12 mouse cellular contexts compared by ENCODE assay signal in the genomic region with DNA sequence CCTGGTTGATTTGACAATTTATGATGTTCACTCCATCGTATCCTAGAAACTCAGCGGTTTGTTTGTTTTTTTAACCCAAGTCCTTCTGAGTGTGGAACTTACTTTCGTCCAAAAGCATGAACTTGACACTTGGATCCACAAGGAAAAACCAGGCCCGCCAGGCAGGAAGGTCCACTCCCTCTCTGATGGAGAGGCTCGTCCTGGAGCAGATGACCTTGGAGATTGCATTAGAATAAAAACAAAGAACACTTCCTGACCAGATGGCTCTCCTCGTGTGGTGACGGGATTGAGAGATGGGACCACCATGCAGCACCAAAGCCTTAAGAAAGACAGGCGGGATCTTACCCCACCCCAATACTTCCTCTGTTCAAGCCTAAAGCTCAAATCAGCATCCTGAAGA. TPM values are rescaled to one million over a fixed set of nuclear protein-coding genes. Genes with fewer than 3 reads are reported as not detected.
DNase-seq lines count a peak whose midpoint lies in the region; ATAC-seq and TF ChIP-seq lines count a peak whose summit lies in the region.
"Had no signal": no experiment of that assay in that cellular context is flagged by ENCODE, and none has a peak within 500 bp of the region (broad histone marks: within the 10 kb centered on the region; RNA-seq: fewer than 3 reads in every experiment).

No protein-coding gene starts in this region.

- no peaks in the 10 kb centered on the region for H3K27me3 ChIP-seq in lung, embryonic 14.5 days (ENCODE audit: insufficient read depth, low read length)
- H3K27me3 ChIP-seq in heart, embryonic 12.5 days (replicated peaks): no peaks in the 10 kb centered on the region
- no peaks in the 10 kb centered on the region for H3K27me3 ChIP-seq in kidney, embryonic 15.5 days
- no peaks in the 10 kb centered on the region for H3K27me3 ChIP-seq in stomach, postnatal 0 days (ENCODE audit: control insufficient read depth, insufficient read depth, low read length)
- H3K27me3 ChIP-seq: Patski had no signal

- 33% methylated on average over 8 of the region's 8 CpGs for WGBS in lung, embryonic 14.5 days
- WGBS in heart, embryonic 12.5 days: 47% methylated on average over 8 of the region's 8 CpGs
- WGBS in kidney, embryonic 15.5 days: 17% methylated on average over 8 of the region's 8 CpGs
- 56% methylated on average over 8 of the region's 8 CpGs for WGBS in stomach, postnatal 0 days

- no peaks in the 10 kb centered on the region for H3K4me1 ChIP-seq in lung, embryonic 14.5 days (ENCODE audit: insufficient read depth)
- H3K4me1 ChIP-seq in heart, embryonic 12.5 days (replicated peaks): peaks cover 7% of the 10 kb centered on the region; the same call in 1 of the 2 replicates
- H3K4me1 ChIP-seq in kidney, embryonic 15.5 days: peaks cover 21% of the 10 kb centered on the region
- H3K4me1 ChIP-seq in stomach, postnatal 0 days (replicated peaks; ENCODE audit: control insufficient read depth, insufficient read depth): no peaks in the 10 kb centered on the region

- no peak for TF ChIP-seq CTCF in lung, embryonic 14.5 days (IDR thresholded peaks at IDR 0.05; ENCODE audit: low read depth)
- TF ChIP-seq CTCF in stomach, postnatal 0 days (IDR thresholded peaks at IDR 0.05; ENCODE audit: low read depth): no peak

- H3K36me3 ChIP-seq in lung, embryonic 14.5 days (ENCODE audit: insufficient read depth): no peaks in the 10 kb centered on the region
- H3K36me3 ChIP-seq in heart, embryonic 12.5 days: no peaks in the 10 kb centered on the region
- H3K36me3 ChIP-seq in kidney, embryonic 15.5 days: no peaks in the 10 kb centered on the region
- no peaks in the 10 kb centered on the region for H3K36me3 ChIP-seq in stomach, postnatal 0 days (ENCODE audit: control insufficient read depth, insufficient read depth, low read length)

- no peak overlapping the region for H3K4me3 ChIP-seq in lung, embryonic 14.5 days (ENCODE audit: low read depth, low read length)
- H3K4me3 ChIP-seq in heart, embryonic 12.5 days: no peak overlapping the region
- H3K4me3 ChIP-seq in kidney, embryonic 15.5 days (replicated peaks): no peak overlapping the region
- no peak overlapping the region for H3K4me3 ChIP-seq in stomach, postnatal 0 days (ENCODE audit: low read depth, low read length)

- DNase-seq in lung, embryonic 14.5 days: peak; percentile 44
- DNase-seq in lung, postnatal 14 days: no peak
- no peak for DNase-seq in stomach, postnatal 0 days (ENCODE audit: low spot score)
- no peak for DNase-seq in neural tube, embryonic 10.5 days (ENCODE audit: extremely low spot score, low spot score)
- no peak for DNase-seq in urinary bladder, postnatal 4 days (ENCODE audit: low spot score in 2 of 2)
- DNase-seq: cerebellum, adult 2 months; liver; thymus, postnatal 4 days had no signal

- TF ChIP-seq EP300 in stomach, postnatal 0 days (optimal IDR thresholded peaks at IDR 0.05): no peak

- H3K9me3 ChIP-seq in lung, embryonic 14.5 days (ENCODE audit: low read depth, low read length): no peaks in the 10 kb centered on the region
- H3K9me3 ChIP-seq in heart, embryonic 12.5 days (replicated peaks): no peaks in the 10 kb centered on the region
- H3K9me3 ChIP-seq in kidney, embryonic 15.5 days (replicated peaks): no peaks in the 10 kb centered on the region
- no peaks in the 10 kb centered on the region for H3K9me3 ChIP-seq in stomach, postnatal 0 days (ENCODE audit: control insufficient read depth, low read length)

- no peak; the same call in 1 of the 2 replicates for ATAC-seq in lung, embryonic 14.5 days (ENCODE audit: insufficient read depth)
- peak; percentile 36; the same call in 1 of the 2 replicates for ATAC-seq in heart, embryonic 12.5 days (ENCODE audit: insufficient number of reproducible peaks, low FRiP score)
- ATAC-seq in kidney, embryonic 15.5 days (replicated peaks; ENCODE audit: low FRiP score): peak; percentile 76
- peak; percentile 32; the same call in 1 of the 2 replicates for ATAC-seq in stomach, postnatal 0 days (ENCODE audit: low FRiP score, low TSS enrichment)
- ATAC-seq: midbrain, embryonic 16.5 days; Patski had no signal

- no peak overlapping the region for H3K27ac ChIP-seq in lung, embryonic 14.5 days (ENCODE audit: low read depth)
- 0 out of 2 replicates have a peak overlapping the region, but pooled peaks have one; percentile 37 for H3K27ac ChIP-seq in heart, embryonic 12.5 days (ENCODE audit: poor library complexity, severe bottlenecking)
- peak overlapping the region; percentile 72 for H3K27ac ChIP-seq in kidney, embryonic 15.5 days
- H3K27ac ChIP-seq in stomach, postnatal 0 days (replicated peaks): no peak overlapping the region

- H3K9ac ChIP-seq in lung, embryonic 14.5 days: no peak overlapping the region
- no peak overlapping the region for H3K9ac ChIP-seq in heart, embryonic 12.5 days
- no peak overlapping the region for H3K9ac ChIP-seq in kidney, embryonic 15.5 days
- H3K9ac ChIP-seq in stomach, postnatal 0 days (ENCODE audit: low read length): no peak overlapping the region

- H3K4me2 ChIP-seq in lung, embryonic 14.5 days: no peak overlapping the region
- no peak overlapping the region for H3K4me2 ChIP-seq in heart, embryonic 12.5 days
- no peak overlapping the region for H3K4me2 ChIP-seq in kidney, embryonic 15.5 days
- H3K4me2 ChIP-seq in stomach, postnatal 0 days (replicated peaks; ENCODE audit: low read depth): no peak overlapping the region

RNA-seq across cellular contexts. Expression of a gene that starts 12.1 kb away (rescaled TPM):
- polyA plus RNA-seq in lung, embryonic 14.5 days (2014; fragmentation: Nextera tagmentation; extraction: Ambion mirVana): not detected in 2 replicates
- 0.27 TPM in 1 of 2 replicates, not detected in the other for polyA plus RNA-seq in heart, embryonic 12.5 days (2016; fragmentation: Nextera tagmentation; extraction: Ambion mirVana)
- polyA plus RNA-seq in kidney, embryonic 15.5 days (2015; fragmentation: Nextera tagmentation; extraction: Ambion mirVana): 0.36 and 1.0 TPM in 2 replicates
- 1.0 TPM in 2 replicates for polyA plus RNA-seq in stomach, postnatal 0 days (2015; fragmentation: Nextera tagmentation; extraction: Ambion mirVana)
- polyA plus RNA-seq: Patski had no signal

RNA-seq across cellular contexts. Expression of a gene that starts 51.6 kb away (rescaled TPM):
- 102 and 104 TPM in 2 replicates for polyA plus RNA-seq in lung, embryonic 14.5 days (2014; fragmentation: Nextera tagmentation; extraction: Ambion mirVana)
- 97.2 and 103 TPM in 2 replicates for polyA plus RNA-seq in heart, embryonic 12.5 days (2016; fragmentation: Nextera tagmentation; extraction: Ambion mirVana)
- 87.7 and 91.7 TPM in 2 replicates for polyA plus RNA-seq in kidney, embryonic 15.5 days (2015; fragmentation: Nextera tagmentation; extraction: Ambion mirVana)
- 92.8 and 99.7 TPM in 2 replicates for polyA plus RNA-seq in stomach, postnatal 0 days (2015; fragmentation: Nextera tagmentation; extraction: Ambion mirVana)

Comparison
In these comparisons a context has a peak if more than half of its experiments do, and no peak if none do; other contexts are left out.
1. H3K27ac ChIP-seq: peak in heart, embryonic 12.5 days (single experiment) and kidney, embryonic 15.5 days (single experiment); none in lung, embryonic 14.5 days (single experiment) and stomach, postnatal 0 days (single experiment).